Mouse (Mus musculus): ENCODE measurements around the gene Rad51b. TPM values are rescaled to one million over a fixed set of nuclear protein-coding genes. Genes with fewer than 3 reads are reported as not detected.

The Rad51b gene
- polyA plus RNA-seq, 1 experiment from 2014 or later, result 6.5 TPM

DNA sequence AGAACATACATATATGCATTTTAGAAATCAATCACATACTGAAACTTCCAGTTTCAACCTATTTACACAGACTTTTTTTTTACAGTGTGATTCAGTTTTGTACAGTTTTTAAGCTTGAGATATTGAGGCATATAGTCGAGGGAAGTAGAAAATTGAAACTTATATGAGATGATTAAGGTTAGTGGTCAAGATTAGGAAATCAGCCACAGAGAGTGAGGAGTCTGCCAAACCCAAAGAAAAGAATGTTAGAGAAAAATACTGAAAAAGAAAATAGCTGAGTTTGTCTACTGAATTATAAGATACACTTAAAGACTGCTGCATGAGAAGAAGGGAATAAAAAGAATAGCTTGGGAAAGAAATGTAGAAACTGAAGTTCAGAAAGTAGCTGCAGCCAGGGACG lies 280.4 kb downstream of the Rad51b start:
- H3K27ac ChIP-seq (ENCODE audit: low read depth, low read length), result no peak overlapping the region
- no peaks in the 10 kb centered on the region for H3K9me3 ChIP-seq (ENCODE audit: control insufficient read depth, low read length)
- no peak for ATAC-seq (ENCODE audit: low FRiP score)
- no peak overlapping the region for H3K4me3 ChIP-seq (ENCODE audit: low read depth, low read length)
- no peaks in the 10 kb centered on the region for H3K27me3 ChIP-seq (ENCODE audit: control insufficient read depth, insufficient read depth, low read length)
- no peak overlapping the region for H3K4me2 ChIP-seq (replicated peaks; ENCODE audit: low read depth, low read length)
- no peaks in the 10 kb centered on the region for H3K4me1 ChIP-seq (replicated peaks; ENCODE audit: control insufficient read depth, insufficient read depth, low read length)
- H3K36me3 ChIP-seq (ENCODE audit: control insufficient read depth, insufficient read depth, low read length), result no peaks in the 10 kb centered on the region
- no peak overlapping the region for H3K9ac ChIP-seq (ENCODE audit: low read depth, low read length)
- WGBS, result 88% methylated on average over 2 of the region's 2 CpGs
- no peak for DNase-seq (ENCODE audit: low spot score)

DNA sequence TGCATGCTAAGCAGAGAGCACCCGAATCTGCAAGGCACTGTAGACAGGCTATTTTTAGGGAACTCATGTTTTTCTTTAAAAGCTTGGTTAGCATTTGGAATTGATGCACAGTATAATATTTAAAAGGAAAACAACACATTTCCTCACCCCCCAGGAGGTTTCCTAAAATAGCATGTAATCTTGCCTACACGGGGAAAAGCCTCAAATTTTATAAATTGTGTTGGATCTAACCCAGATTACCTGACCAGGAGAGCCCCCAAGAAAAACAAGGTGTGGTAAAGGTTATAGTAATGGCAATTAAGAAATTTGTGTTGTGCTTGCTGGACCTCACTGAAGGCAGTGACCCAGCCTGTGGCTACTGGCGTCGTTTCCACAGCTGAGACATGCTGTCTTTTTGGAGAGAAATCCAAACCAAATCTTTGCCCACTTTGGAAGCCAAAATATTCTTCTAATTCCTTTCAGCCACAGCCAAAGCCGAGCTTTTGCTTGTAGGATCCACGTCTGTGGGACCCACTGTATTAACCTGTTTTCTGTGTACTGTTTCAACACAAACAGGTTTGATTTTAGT lies 282.0 kb downstream of the Rad51b start:
- Histone ChIP-seq H3K4me3 (ENCODE audit: low read depth, low read length) (no peak overlapping the region), H3K9ac (ENCODE audit: low read depth, low read length) (no peak overlapping the region), H3K9me3 (ENCODE audit: control insufficient read depth, low read length) (no peaks in the 10 kb centered on the region), H3K4me1 (replicated peaks; ENCODE audit: control insufficient read depth, insufficient read depth, low read length) (no peaks in the 10 kb centered on the region), H3K4me2 (replicated peaks; ENCODE audit: low read depth, low read length) (no peak overlapping the region), H3K27me3 (ENCODE audit: control insufficient read depth, insufficient read depth, low read length) (no peaks in the 10 kb centered on the region), H3K36me3 (ENCODE audit: control insufficient read depth, insufficient read depth, low read length) (no peaks in the 10 kb centered on the region), H3K27ac (ENCODE audit: low read depth, low read length) (no peak overlapping the region)
- ATAC-seq (ENCODE audit: low FRiP score) (no peak), DNase-seq (ENCODE audit: low spot score) (no peak)
- 77% methylated on average over 6 of the region's 6 CpGs for WGBS

DNA sequence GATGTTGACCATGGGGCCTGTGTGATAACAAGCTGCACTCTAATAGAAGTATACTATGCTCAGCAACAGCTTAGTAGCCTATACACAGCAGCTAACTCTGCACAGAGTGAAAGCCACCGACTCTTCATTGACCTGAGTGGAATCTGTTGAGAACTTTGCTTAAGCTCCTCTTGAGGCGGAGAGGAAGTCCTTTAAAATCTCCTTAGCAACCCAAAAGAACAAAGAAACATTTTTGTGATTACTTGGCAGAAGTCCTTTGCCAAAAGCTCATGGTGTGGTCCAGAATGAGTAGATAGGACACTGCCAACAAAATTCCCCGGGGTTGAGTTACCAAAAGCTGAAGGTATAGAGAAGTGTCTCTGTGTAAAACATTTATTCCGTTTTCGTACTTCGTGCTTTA lies 282.8 kb downstream of the Rad51b start:
- Histone ChIP-seq H3K27me3 (ENCODE audit: control insufficient read depth, insufficient read depth, low read length) (no peaks in the 10 kb centered on the region), H3K4me2 (replicated peaks; ENCODE audit: low read depth, low read length) (no peak overlapping the region), H3K4me3 (ENCODE audit: low read depth, low read length) (no peak overlapping the region), H3K36me3 (ENCODE audit: control insufficient read depth, insufficient read depth, low read length) (no peaks in the 10 kb centered on the region), H3K9me3 (ENCODE audit: control insufficient read depth, low read length) (no peaks in the 10 kb centered on the region), H3K27ac (ENCODE audit: low read depth, low read length) (no peak overlapping the region), H3K4me1 (replicated peaks; ENCODE audit: control insufficient read depth, insufficient read depth, low read length) (no peaks in the 10 kb centered on the region), H3K9ac (ENCODE audit: low read depth, low read length) (no peak overlapping the region)
- DNase-seq (ENCODE audit: low spot score) (no peak), ATAC-seq (ENCODE audit: low FRiP score) (no peak)
- 93% methylated on average over 6 of the region's 6 CpGs for WGBS

DNA sequence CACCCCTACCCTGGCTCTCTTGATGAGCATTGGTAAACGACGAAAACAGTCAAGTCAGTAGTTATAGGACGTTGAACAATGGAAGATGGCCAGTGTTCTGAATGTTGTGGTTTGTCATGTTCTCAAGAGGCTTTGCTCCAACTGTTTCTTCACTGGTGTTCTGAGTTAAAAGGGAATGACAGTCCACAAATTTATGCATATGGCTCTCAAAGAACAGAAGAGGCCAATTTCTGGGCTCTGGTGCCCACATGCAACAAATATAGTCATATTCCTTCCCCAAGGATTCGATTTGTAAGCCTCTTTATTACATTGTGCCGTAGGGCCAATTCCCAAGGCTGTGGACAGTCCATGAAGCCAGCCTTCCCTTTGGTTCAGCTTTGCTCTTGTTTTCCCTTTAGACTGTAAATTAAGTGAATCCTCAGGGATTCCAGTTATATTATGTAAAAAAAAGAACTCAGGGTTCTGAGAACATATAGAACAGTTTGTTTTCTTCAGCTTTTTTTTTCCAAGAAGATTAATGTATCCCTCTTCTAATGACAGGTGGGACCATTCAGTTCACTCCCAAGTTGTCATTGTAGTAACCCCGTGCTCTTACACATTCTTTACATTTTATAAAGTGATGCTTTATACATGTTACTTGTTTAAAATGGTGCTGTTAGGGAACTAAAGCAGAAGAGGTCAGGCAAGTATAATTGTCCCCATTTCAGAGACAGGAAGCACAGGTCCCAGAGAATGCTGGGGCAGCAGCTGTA lies 287.6 kb downstream of the Rad51b start:
- 89% methylated on average over 6 of the region's 6 CpGs for WGBS

DNA sequence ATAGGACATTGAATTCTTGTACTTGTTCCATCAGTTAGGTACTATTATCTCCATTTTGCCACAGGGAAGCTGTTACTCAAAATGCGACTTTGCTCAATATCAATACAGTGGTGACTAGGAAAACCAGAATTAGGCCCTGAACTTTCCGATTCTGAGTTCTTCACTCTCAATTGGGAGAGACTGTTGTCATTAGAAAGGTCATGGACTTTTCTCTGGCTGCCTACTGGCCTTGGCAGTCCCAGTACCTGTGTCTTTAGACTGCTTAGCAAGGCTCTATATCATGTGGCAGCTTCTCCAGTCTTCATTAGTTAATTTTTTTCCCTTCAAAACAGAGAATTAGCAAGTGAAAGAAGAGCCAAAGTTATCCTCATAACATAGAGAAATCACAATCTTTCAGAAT lies 288.3 kb downstream of the Rad51b start:
- no peak for DNase-seq (ENCODE audit: low spot score)
- Histone ChIP-seq H3K36me3 (ENCODE audit: control insufficient read depth, insufficient read depth, low read length) (no peaks in the 10 kb centered on the region), H3K27ac (ENCODE audit: low read depth, low read length) (no peak overlapping the region), H3K4me2 (replicated peaks; ENCODE audit: low read depth, low read length) (no peak overlapping the region), H3K9ac (ENCODE audit: low read depth, low read length) (no peak overlapping the region), H3K4me1 (replicated peaks; ENCODE audit: control insufficient read depth, insufficient read depth, low read length) (no peaks in the 10 kb centered on the region), H3K27me3 (ENCODE audit: control insufficient read depth, insufficient read depth, low read length) (no peaks in the 10 kb centered on the region), H3K4me3 (ENCODE audit: low read depth, low read length) (no peak overlapping the region), H3K9me3 (ENCODE audit: control insufficient read depth, low read length) (no peaks in the 10 kb centered on the region)
- no peak for ATAC-seq (ENCODE audit: low FRiP score)
- 92% methylated on average over 2 of the region's 2 CpGs for WGBS

More for the DNA sequence above, 287.6 kb downstream of the Rad51b start:
- Histone ChIP-seq H3K9ac (ENCODE audit: low read depth, low read length) (no peak overlapping the region), H3K4me2 (replicated peaks; ENCODE audit: low read depth, low read length) (no peak overlapping the region), H3K9me3 (ENCODE audit: control insufficient read depth, low read length) (no peaks in the 10 kb centered on the region), H3K4me3 (ENCODE audit: low read depth, low read length) (no peak overlapping the region), H3K27ac (ENCODE audit: low read depth, low read length) (no peak overlapping the region), H3K4me1 (replicated peaks; ENCODE audit: control insufficient read depth, insufficient read depth, low read length) (no peaks in the 10 kb centered on the region), H3K36me3 (ENCODE audit: control insufficient read depth, insufficient read depth, low read length) (no peaks in the 10 kb centered on the region), H3K27me3 (ENCODE audit: control insufficient read depth, insufficient read depth, low read length) (no peaks in the 10 kb centered on the region)
- ATAC-seq (ENCODE audit: low FRiP score), result no peak
- no peak for DNase-seq (ENCODE audit: low spot score)

DNA sequence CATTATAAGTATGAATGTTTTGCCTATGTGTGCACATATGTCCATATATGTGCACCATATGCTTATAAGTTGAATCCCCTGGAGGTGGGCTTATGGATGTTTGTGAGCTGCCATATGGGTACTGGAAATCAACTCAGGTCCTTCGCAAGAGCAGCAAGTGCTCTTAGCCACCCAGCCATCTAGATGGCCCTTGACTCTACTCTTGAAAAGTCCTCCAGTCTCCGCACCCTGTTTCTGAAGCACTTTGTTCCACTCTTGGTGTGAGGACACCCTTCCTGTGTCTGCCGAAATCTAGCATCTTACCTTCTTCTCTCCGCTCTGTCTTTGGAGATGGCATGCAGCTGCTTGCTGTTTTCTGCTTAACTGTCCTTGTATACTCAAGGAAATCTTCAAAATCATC lies 291.7 kb downstream of the Rad51b start:
- WGBS, result 95% methylated on average over 4 of the region's 4 CpGs
- H3K27ac ChIP-seq (ENCODE audit: low read depth, low read length), result no peak overlapping the region
- ATAC-seq (ENCODE audit: low FRiP score) (no peak), DNase-seq (ENCODE audit: low spot score) (no peak)
- no peaks in the 10 kb centered on the region for H3K4me1 ChIP-seq (replicated peaks; ENCODE audit: control insufficient read depth, insufficient read depth, low read length)
- no peak overlapping the region for H3K9ac ChIP-seq (ENCODE audit: low read depth, low read length)
- no peak overlapping the region for H3K4me3 ChIP-seq (ENCODE audit: low read depth, low read length)
- H3K4me2 ChIP-seq (replicated peaks; ENCODE audit: low read depth, low read length), result no peak overlapping the region
- no peaks in the 10 kb centered on the region for H3K36me3 ChIP-seq (ENCODE audit: control insufficient read depth, insufficient read depth, low read length)
- no peaks in the 10 kb centered on the region for H3K9me3 ChIP-seq (ENCODE audit: control insufficient read depth, low read length)
- H3K27me3 ChIP-seq (ENCODE audit: control insufficient read depth, insufficient read depth, low read length), result no peaks in the 10 kb centered on the region

DNA sequence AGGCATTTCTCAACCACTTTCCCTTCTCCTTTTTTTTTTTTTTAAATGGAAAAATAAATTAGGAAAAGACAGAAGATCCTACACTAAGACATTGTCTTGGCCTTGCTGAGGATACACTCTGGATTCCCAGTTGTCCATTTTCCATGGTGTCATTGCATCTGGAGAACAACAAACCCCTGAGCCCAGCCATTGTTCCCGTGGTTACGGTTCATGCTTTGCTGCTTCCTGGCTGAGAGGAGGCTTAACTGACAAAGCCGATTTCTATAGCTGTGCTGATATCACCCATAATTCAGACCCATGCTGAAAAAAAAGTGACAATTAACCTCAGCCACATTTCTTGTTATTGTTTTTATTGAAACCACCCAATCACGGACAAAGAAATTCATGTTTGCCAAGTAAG lies 295.1 kb downstream of the Rad51b start:
- H3K9me3 ChIP-seq (ENCODE audit: control insufficient read depth, low read length), result no peaks in the 10 kb centered on the region
- H3K36me3 ChIP-seq (ENCODE audit: control insufficient read depth, insufficient read depth, low read length), result no peaks in the 10 kb centered on the region
- ATAC-seq (ENCODE audit: low FRiP score) (no peak), DNase-seq (ENCODE audit: low spot score) (no peak)
- no peak overlapping the region for H3K4me3 ChIP-seq (ENCODE audit: low read depth, low read length)
- H3K27me3 ChIP-seq (ENCODE audit: control insufficient read depth, insufficient read depth, low read length), result no peaks in the 10 kb centered on the region
- H3K4me1 ChIP-seq (replicated peaks; ENCODE audit: control insufficient read depth, insufficient read depth, low read length), result no peaks in the 10 kb centered on the region
- H3K9ac ChIP-seq (ENCODE audit: low read depth, low read length), result no peak overlapping the region
- H3K27ac ChIP-seq (ENCODE audit: low read depth, low read length), result no peak overlapping the region
- H3K4me2 ChIP-seq (replicated peaks; ENCODE audit: low read depth, low read length), result no peak overlapping the region
- WGBS, result 51% methylated on average over 4 of the region's 4 CpGs

DNA sequence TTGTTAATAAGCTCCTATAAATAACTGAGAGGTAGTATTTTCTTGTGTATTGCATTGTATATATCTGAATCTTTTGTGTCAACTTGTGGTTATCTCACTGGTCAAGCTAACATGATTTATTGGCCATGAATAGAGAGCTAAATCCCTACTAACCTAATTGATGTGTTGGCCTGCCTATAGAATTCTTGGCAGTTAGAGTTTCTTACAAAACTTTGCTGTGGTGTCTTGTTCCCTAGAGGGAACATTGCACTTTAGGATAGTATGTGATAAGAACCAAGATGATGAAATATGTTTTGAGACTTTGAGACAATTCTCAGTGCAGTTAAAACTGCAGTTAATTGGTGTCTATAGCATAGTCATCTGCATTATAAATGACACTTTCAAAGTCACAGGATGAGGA lies 299.8 kb downstream of the Rad51b start:
- peaks cover 4% of the 10 kb centered on the region; the same call in 1 of the 2 replicates for H3K4me1 ChIP-seq (replicated peaks; ENCODE audit: control insufficient read depth, insufficient read depth, low read length)
- no peak overlapping the region for H3K4me3 ChIP-seq (ENCODE audit: low read depth, low read length)
- DNase-seq (ENCODE audit: low spot score) (no peak), ATAC-seq (ENCODE audit: low FRiP score) (no peak)
- no peaks in the 10 kb centered on the region for H3K9me3 ChIP-seq (ENCODE audit: control insufficient read depth, low read length)
- H3K9ac ChIP-seq (ENCODE audit: low read depth, low read length), result no peak overlapping the region
- no peak overlapping the region for H3K4me2 ChIP-seq (replicated peaks; ENCODE audit: low read depth, low read length)
- no peak overlapping the region for H3K27ac ChIP-seq (ENCODE audit: low read depth, low read length)
- no peaks in the 10 kb centered on the region for H3K27me3 ChIP-seq (ENCODE audit: control insufficient read depth, insufficient read depth, low read length)
- no peaks in the 10 kb centered on the region for H3K36me3 ChIP-seq (ENCODE audit: control insufficient read depth, insufficient read depth, low read length)

DNA sequence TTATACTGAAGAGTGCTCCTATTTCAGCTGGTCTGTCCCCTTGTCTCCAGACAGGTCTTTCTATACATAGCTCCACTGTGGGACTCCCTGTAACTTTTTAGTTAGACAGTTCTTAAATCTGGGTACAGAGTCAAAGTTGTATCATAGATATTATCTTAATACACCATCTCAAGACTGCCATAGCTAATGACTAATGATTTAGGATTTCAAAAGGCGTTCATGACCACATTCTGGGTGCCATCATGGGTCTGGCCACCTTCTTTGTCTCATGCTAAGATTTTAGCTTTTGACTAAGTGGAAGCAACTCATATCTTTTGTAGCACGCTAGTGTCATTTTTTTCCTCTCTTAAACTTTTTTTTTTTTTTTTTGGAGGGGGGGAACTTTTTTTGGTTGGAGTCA lies 300.3 kb downstream of the Rad51b start:
- H3K4me3 ChIP-seq (ENCODE audit: low read depth, low read length), result no peak overlapping the region
- no peak overlapping the region for H3K27ac ChIP-seq (ENCODE audit: low read depth, low read length)
- 89% methylated on average over 2 of the region's 2 CpGs for WGBS

More for the DNA sequence above, 300.3 kb downstream of the Rad51b start:
- Histone ChIP-seq H3K9me3 (ENCODE audit: control insufficient read depth, low read length) (no peaks in the 10 kb centered on the region), H3K36me3 (ENCODE audit: control insufficient read depth, insufficient read depth, low read length) (no peaks in the 10 kb centered on the region), H3K4me1 (replicated peaks; ENCODE audit: control insufficient read depth, insufficient read depth, low read length) (peaks cover 4% of the 10 kb centered on the region; the same call in 1 of the 2 replicates), H3K27me3 (ENCODE audit: control insufficient read depth, insufficient read depth, low read length) (no peaks in the 10 kb centered on the region), H3K4me2 (replicated peaks; ENCODE audit: low read depth, low read length) (no peak overlapping the region), H3K9ac (ENCODE audit: low read depth, low read length) (no peak overlapping the region)
- DNase-seq (ENCODE audit: low spot score) (no peak), ATAC-seq (ENCODE audit: low FRiP score) (no peak)

Data from hindbrain, embryonic 11.5 days (tissue).